Mouse (Mus musculus): ENCODE measurements around the gene Sorl1.
"Not testable (repeated sequence)": the region's sequence is repeated elsewhere in the genome, so short reads cannot be mapped to it uniquely, and the experiment has no call there.

Sorl1 gene

DNA sequence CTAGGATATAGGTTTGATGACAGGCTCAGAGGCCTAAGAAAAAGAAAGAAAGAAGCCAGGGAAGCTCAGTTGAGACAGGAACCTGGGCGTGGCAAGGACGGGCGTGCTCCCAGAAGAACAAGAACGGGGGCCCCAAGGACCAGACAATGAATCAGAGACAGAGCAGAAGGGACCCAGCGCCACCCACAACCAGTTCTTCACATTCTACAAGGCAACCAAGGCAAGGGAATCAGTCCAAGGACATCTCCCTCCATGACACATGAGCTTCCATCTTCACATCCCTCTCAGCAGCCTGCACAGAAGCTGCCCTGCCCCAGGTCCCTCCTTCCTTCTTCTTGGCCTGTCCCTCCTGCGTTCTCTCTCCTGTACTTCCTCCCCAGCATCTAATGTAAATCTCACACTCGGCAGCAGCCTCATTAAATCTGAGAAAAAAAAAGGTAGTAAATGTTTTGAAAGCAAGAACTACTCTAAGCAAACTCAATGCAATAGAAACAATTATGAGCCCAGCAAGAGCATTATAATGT, 30.0 kb downstream of the Sorl1 start:
- no peak for DNase-seq (ENCODE audit: low read depth)

DNA sequence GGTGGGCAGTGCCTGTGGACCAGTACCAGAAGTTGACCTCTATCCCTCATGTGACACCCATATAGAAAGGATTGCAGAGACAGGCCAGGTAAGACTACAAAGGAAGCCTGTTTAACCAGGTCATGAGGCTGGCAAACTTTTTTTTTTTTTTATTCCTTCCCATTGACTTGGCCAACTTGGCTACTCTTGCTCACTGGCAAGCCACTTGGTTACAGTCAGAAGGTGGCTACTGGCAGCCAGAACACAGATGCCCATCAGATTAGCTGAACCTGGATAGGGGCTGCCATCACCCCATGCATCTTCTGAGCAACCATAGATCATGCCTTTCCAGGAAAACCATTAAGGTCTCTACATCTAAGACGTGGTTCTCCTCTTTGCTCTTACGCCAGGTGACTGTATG, 31.3 kb downstream of the Sorl1 start:
- no peak for DNase-seq (ENCODE audit: low read depth)

DNA sequence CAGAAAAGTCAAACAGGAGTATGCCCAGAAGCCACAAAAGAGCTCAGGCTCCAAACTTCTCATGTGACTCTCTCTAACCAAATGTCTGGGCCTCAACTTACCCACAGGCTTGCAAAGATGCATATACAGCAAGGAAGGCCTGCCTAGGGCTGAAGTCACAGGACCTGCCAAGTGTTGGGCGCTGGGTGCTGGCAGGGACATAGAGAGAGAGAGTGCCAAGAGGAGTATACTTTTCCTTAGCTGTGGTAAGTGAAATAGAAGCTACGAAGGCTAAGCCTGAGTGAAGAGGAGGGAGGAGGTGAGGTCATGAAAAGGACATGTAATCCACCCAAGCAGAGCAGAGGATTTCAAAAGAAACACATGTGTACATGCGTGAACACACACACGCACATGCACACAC, 32.5 kb downstream of the Sorl1 start:
- no peak for DNase-seq (ENCODE audit: low read depth)

DNA sequence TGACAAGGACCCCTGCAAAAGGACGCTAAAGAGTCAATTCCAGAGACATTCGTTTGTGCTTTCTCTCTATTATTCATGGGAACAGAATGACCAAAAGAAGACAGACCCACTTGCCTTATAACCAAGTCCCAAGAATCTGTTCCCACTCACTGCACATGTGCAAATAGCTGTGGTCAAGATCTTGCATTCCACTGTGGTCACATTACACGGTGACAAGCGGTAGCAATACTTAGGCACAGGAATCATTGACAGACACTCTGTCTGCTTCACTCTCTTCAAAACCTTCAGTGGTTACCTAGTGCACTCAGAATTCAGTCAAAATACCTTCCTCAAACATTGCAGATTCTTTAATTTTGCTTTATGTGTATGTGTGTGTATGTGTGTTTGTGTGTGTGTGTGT, 36.2 kb downstream of the Sorl1 start:
- no peak for DNase-seq (ENCODE audit: low read depth)

DNA sequence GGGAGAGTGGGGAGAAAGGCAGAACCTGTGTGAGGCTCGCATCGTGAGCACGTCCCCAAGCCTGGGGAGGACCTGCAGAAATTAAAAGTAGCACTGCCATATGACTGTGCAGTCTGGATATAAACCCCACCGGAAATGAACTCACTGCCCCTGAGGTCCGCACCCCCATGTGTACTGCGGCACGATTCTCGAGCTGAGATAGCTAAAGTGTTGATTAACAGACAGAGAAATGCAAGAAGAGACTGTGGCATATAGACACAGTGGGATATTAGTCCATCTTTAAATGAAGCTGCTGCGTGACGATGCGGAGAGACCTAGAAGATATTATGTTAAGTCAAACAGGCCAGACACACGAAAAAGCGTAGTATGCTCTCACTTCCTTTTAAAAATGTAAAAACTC, 38.1 kb downstream of the Sorl1 start:
- no peak for DNase-seq (ENCODE audit: low read depth)

DNA sequence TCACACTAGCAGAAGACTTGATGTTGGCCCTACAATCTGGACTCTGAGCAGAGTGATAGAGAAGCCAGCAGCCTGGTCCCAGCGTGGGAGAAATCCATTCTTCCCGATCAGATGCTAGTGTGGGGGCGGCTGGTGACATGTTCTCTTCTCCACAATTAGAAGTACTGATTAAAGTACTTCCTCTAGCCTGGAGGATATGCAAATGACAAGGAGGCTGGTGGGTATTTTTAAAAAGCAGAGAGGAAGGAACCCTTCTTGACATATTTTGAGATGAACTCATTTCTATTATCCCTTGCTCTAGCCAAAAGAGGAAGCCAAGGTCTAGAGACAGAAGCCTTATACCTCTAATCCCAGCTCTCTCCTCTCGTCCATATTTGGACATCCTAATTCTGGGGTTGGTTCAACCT, 40.4 kb downstream of the Sorl1 start:
- no peak for DNase-seq (ENCODE audit: low read depth)

DNA sequence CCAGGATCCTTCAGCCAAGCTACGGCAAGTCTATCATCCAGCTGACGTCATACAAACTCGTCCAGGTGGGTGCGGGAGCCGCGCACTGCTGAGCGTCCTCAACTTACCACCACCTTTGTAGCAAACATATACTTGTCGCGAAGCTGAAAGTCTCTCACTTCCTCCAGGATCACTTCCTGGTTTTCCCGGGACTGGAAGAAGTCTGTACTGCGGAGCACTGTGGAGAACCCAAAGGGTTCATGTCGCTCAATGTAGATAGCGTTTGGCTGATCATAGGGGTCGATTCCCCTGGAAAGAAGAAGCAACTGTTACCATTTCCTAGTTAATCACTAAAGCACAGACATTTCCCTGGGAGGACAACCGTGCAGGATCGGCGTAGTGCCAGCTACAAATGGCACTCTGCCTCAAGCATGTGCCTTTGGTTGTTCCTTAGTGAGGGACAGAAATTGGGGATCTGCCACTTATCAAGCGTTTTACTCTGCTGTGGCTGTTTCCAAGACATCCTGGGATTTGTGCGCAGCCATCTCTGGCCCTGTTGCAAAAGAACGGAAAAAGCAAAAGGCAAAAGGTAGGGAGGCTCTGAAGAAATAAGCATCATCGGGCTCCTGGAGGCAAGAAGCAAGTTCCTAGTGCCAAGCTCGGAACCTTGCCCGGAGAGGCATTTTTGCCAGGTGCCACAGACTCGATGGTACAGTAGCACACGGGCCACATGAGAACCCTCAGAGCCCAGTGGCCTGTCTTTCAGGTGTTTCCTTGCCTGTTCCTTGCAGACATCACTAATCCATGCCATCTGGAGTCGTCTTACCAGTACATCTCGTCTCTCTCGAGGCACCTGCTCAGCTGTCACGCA, 42.2 kb downstream of the Sorl1 start:
- no peak for DNase-seq (ENCODE audit: low read depth)

DNA sequence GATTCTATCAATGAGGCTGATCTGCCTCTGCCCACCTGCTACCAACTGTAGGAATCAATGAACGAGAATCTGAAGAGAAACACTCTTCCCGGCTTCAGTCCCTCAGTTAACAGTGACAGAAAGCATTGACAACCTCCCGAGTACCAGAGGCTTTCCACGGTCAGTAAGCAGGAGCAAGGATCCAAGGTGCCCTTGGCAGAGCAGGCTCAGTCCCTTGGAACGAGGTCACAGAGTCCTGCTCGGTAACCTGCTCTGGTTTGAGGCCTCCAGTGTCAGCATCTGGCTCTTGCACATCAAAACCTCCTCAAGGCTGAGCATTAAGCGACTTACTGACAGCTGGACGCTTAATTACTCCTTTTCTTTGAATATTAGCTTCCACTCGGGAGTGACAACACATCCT, 43.4 kb downstream of the Sorl1 start:
- no peak for DNase-seq (ENCODE audit: low read depth)

DNA sequence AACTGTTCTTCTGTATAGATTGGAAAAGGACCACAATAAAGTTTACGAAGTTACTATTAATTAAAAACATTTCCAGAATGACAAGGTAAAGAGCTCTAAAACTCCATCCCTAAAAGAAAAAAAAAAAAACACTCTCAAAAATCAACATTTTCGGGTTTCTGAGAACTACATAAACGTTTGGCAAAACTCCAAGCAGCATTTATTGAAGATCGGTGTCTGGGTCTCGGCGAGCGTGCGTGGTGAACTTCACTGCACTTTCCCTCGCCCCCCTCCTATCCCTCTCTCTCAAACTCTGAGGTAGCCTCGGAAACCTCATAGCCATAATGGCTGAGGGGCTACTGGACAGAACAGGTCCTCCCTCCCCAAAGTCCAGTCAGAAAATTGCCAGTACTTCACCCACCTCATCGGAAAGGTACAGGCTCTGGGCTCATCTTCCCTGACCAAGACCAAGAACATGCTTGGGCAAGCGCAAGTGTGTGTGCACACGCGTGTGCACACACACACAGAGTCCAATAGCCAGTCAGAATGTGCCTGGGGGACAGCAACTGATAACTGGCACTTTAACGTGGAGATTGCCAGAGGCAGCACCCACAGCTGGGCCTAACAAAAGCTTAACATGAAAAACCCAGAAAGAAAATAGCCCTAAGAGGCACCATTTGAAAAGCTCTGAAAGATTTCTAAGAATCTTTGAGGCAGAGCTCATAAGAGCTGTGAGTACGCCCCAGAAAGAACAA, 46.8 kb downstream of the Sorl1 start:
- DNase-seq (ENCODE audit: low read depth) = no peak

DNA sequence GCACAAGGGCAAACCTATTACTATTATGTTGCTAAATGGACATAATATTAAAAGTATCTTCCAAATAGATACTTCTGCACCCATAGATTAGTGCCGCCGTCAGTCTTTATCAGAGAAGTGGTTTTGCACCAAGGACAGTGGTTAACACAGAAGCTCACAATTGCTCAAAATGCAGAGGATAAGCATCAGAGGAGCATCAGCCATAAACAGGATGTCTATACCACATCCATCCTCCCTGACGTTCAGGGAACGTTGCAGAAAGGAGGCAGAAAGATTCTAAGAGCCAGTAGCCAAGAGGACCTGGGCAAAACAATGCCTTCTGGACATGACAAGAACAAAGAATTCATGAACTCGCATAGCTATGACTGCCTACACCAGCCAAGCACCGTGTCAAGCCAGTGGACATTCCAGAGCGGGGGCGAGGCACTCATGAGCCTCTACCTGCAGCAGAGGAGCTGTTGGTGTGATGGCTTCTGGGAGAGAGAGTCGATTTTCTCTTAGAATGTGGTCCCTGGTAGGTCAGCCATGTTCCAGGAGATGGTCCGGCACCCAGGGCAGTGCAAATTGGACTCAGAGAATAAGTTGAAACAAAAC, 47.7 kb downstream of the Sorl1 start:
- peak; percentile 51 for DNase-seq (ENCODE audit: low read depth)

DNA sequence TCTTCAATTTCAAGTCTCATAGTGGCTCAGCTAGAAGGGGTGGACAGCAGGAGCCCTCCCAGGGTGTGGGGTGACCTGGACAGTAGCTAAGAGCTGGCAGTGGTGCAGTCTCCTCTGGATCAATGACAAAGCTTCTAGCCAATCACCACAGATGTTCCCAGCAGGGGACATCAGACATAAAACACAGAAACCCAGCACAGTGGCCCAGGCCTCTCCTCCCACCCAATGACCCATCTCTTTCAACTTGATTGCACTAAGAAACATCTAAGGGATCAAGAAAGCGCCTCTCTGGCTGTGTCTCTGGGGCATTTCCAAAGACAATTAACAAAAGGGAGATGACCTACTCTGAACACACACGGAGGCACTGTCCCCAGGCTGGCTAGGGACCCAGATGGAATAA, 48.9 kb downstream of the Sorl1 start:
- DNase-seq (ENCODE audit: low read depth) = no peak

DNA sequence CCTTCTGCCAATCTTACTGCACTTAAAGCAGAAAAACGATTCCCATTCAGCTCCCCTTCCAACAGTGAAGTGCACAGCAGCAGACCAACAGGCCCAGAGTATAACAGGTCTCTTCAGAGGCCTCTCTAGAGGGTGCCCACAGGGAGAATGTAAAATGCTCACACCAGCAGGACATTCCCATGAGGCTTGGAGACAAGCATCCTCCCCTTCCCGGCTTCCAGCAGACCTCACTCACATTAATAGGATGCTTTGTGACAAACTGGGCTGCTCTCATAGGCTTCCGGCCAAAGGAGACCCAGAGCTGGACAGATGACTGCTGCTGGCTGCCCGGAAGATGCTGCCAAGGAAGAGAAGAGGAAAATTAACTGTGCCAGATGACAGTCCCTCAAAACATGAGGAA, 52.1 kb downstream of the Sorl1 start:
- DNase-seq (ENCODE audit: low read depth) = no peak

DNA sequence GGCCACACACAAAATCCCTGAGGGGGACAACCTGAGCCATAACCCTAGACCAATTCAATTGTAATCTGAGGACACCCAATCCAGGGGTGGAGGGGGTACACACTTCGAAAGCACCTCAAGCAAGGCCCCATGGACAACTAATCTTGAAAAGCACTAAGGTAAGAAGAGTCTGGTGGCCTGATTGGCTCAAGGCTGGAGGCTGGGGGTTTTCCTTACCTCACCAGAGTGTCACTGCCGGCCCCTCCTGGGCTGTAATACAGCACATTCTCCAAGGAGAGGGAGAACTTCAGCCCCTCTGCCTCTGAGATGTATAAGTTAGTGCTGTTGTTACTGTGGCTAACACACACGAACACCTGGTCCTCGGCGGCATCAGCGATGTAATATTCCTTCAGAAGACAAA, 53.2 kb downstream of the Sorl1 start:
- no peak for DNase-seq (ENCODE audit: low read depth)

DNA sequence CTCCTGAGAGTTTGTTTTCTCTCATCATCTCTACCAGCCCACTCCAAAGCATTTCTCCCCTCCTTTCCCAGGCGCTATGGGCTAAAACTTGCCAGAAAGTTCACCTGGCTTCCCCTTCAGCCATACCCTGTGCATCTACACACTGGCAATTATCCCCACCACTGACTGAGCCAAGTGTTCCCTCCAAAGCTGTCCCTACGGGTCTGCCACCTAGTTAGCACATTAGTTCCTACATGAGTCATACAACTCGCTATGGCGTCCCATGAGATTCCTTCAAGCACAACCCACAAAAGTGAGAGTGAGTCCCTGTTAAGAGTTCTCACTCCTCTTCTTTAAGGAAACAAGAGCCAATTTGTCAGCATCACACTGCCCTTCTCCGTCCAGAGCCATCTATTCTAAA, 54.6 kb downstream of the Sorl1 start:
- DNase-seq (ENCODE audit: low read depth) = no peak

DNA sequence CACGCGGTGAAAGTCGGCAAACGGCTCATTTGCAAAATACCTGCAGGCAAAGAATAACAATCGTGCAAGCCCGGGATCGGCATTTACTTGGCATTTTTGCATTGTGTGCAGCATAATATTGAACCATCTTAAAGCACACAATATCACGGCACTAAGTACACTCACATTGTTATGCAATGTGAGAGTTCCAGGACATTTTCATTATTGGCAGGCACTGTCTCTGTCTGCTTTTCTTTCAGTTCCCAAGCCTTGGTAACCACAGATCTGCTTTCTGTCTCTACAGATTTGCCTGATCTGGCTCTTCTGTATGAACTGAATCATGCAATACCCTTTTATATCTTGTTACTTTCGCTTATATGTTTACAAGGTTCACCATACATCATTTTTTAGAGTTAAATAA, 56.1 kb downstream of the Sorl1 start:
- no peak for DNase-seq (ENCODE audit: low read depth)

DNA sequence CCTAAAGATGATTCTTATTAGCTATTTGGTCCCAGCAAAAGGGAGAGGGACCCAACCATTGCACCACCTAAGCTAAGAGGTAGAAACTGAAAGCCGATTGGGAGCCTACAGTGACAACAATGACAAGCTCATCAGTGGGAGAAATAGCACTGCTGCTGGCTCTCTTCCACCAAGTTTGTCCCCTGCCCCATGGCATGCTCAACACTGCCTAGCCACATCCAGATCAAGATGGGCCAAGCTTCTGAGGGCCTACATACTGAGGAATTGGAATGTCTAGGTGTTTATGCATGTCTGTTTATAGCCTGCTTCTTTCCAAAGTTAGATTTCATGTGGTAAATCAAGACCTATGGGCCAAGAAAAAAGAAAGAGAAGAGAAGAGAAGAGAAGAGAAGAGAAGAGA, 58.3 kb downstream of the Sorl1 start:
- no peak for DNase-seq (ENCODE audit: low read depth)

DNA sequence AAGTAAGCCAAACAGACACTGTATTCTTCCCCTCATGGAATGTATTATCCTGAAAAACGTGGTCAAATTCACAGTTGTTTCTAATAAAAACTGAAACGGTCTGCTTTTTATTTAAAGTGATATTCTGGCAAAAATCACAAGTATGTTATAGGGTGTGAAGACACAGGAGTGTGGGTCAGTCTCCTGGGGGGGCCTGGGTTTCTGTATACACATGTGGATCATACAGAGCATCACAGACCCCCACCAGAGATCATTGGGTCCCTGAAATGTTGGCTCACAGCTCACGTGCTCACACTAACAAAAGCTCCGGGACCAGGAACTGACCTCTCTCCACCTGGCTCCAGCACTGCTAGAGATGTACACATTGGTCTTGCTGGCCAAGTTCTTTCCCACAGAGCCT, 60.7 kb downstream of the Sorl1 start:
- DNase-seq (ENCODE audit: low read depth) = no peak

DNA sequence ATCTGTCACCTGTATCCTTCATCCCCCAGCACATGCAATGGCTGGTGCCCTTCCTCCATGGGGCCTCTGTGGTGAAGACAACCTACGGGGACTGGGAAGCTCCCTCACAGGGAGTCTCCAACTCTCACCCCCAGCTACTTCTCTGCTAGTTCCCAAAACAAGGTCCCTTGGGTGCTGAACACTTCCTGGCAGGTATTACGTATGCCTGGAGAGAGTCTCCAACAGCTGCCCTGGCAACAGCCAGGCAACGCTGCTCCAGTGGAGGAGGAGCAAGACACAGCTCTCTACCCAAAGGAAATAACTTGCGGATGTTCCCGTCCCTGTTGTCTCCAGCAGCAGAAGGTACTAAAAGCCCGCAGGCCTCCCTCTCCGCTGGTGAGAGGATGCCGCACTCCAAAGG, 61.8 kb downstream of the Sorl1 start:
- DNase-seq (ENCODE audit: low read depth) = no peak

DNA sequence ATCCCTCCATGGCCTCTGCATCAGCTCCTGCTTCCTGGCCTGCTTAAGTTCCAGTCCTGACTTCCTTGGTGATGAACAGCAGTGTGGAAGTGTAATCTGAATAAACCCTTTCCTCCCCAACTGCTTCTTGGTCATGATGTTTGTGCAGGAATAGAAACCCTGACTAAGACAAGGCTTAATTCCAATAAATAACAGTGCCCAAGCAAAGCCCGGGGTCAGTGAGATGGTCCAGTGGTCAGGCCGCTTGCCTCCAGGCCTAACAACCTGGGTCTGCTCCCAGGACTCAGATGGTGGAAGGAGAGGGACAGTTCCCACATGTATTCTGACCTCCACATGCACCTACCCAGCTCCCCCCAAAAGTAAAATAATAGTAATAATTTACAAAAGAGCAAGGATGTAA, 65.1 kb downstream of the Sorl1 start:
- DNase-seq (ENCODE audit: low read depth) = not testable (repeated sequence)

DNA sequence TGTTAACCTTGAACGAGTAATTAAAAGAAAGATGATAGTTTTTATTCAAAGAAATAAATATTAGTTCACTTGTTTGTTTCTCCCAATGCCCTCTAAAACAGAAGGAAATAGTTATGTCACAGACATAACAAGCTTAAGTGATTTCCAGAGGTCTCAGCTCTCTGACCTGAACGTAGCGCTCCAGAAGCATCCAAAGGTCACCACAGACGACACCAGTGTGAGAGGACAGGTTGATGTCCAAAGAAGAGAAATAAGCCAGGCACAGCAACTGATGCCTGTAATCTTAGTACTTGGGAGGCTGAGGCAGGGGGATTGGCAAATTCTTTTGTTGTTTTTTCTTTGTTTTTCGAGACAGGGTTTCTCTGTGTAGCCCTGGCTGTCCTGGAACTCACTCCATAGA, 67.5 kb downstream of the Sorl1 start:
- no peak for DNase-seq (ENCODE audit: low read depth)

DNA sequence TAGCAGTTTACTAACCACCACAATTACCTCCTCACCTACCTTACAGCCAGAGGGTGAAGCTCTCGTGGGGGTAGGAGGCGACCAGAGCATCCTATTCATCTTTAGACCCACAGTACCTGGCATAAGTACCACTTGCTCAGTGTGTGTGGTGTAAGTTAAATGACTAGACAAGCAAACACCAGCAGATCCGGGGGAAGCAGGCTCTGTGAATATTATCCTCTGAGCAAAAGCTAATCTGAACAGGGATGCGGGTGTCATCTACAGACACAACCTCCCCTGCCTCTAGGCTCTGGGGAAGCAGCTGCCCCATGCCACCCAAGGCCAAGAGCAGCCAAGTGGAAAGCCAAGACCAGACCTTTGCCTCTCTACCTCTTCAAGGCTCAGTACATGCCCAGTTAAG, 68.7 kb downstream of the Sorl1 start:
- no peak for DNase-seq (ENCODE audit: low read depth)

DNA sequence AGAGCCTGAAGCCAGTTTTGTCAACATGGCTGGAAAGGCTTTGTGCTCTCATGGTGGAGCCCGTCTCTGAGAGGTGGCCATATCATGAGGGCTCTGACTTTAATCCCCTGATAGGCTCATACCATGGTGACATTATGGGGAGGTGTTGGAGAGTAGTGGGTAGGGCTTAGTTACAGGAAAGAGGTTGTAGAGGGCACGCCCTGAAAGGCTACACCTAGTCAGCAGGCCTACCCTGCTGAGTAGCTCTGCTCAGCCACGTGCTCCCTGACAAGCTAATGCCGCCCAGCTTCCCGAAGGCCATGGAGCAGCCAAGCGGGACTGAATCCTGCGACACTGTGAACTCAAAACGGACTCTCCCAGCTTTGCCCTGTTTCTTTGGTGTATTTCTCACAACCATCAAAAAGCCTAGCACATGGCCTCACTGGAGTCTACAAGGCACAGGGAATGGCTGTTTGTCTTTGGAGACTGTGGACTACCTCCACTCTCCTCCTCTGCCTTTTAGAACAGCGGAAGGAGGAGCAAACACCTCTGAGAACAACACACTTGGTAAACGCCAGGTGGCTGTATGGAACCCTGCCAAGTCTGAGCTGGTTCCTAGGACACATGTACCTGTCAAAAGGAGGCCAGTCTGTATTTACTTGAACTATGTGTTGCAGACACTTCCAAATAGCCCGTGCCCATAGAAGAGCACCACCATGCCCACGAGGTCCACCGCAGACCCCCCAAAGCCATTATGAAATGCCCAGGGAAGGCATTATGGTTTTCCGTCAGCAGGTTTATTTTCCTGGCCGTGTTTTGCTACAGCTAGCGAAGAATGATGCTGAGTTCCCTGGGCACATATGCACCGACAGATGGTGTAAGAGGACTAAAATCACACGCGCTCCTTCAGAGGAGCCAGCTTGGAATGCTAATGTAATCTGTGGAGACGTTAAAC, 69.5 kb downstream of the Sorl1 start:
- DNase-seq (ENCODE audit: low read depth) = no peak

All from naive thymus-derived CD4-positive, alpha-beta T cell, adult 2 months (primary cell).